Mouse (Mus musculus) ovary, adult 18-20 months (tissue): ENCODE data around the gene Sidt1.
A peak's percentile ranks its signal among the peaks of the same experiment; 100 is the strongest.
"Not testable (repeated sequence)": the region's sequence is repeated elsewhere in the genome, so short reads cannot be mapped to it uniquely, and the experiment has no call there.

Experiments used
- DNase-seq: peaks from one replicate; pipeline ENCODE4 v3.0.0; 2022; ENCODE audit warnings: low spot score, mixed read lengths

Gene Sidt1

GRCm38 (mm10) chr16:44302126-44302892 is 30.7 kb downstream of the Sidt1 start:
- DNase-seq, result no peak

GRCm38 (mm10) chr16:44299438-44300093 is 33.4 kb downstream of the Sidt1 start:
- no peak for DNase-seq

- no peak for DNase-seq
Measured at GRCm38 (mm10) chr16:44293960-44294359, 39.0 kb downstream of the Sidt1 start.

- DNase-seq, result not testable (repeated sequence)
Measured at GRCm38 (mm10) chr16:44292681-44293080, 40.3 kb downstream of the Sidt1 start.

GRCm38 (mm10) chr16:44289004-44289648 is 43.9 kb downstream of the Sidt1 start:
- DNase-seq, result no peak

- no peak for DNase-seq
Measured at GRCm38 (mm10) chr16:44287356-44287950, 45.5 kb downstream of the Sidt1 start.

GRCm38 (mm10) chr16:44282614-44283325 is 50.2 kb downstream of the Sidt1 start:
- no peak for DNase-seq

GRCm38 (mm10) chr16:44282036-44282435 is 51.0 kb downstream of the Sidt1 start:
- DNase-seq, result no peak

GRCm38 (mm10) chr16:44280806-44281205 is 52.2 kb downstream of the Sidt1 start:
- no peak for DNase-seq

- no peak for DNase-seq
Measured at GRCm38 (mm10) chr16:44277212-44277611, 55.8 kb downstream of the Sidt1 start.

- DNase-seq, result peak; percentile 32
Measured at GRCm38 (mm10) chr16:44271371-44272038, 61.5 kb downstream of the Sidt1 start.

- DNase-seq, result peak; percentile 38
Measured at GRCm38 (mm10) chr16:44270606-44271005, 62.4 kb downstream of the Sidt1 start.

GRCm38 (mm10) chr16:44269578-44269977 is 63.4 kb downstream of the Sidt1 start:
- DNase-seq, result no peak

GRCm38 (mm10) chr16:44268541-44269215 is 64.3 kb downstream of the Sidt1 start:
- DNase-seq, result no peak

- DNase-seq, result no peak
Measured at GRCm38 (mm10) chr16:44265562-44265961, 67.4 kb downstream of the Sidt1 start.

GRCm38 (mm10) chr16:44264916-44265315 is 68.1 kb downstream of the Sidt1 start:
- no peak for DNase-seq

- DNase-seq, result no peak
Measured at GRCm38 (mm10) chr16:44257476-44257875, 75.5 kb downstream of the Sidt1 start.

GRCm38 (mm10) chr16:44254698-44255097 is 78.3 kb downstream of the Sidt1 start:
- no peak for DNase-seq

GRCm38 (mm10) chr16:44253797-44254634 is 79.0 kb downstream of the Sidt1 start:
- DNase-seq, result no peak

- no peak for DNase-seq
Measured at GRCm38 (mm10) chr16:44252735-44253134, 80.3 kb downstream of the Sidt1 start.
